Mouse (Mus musculus): ENCODE measurements around the gene Rasal2.

Rasal2 gene

GRCm38 (mm10) chr1:157128219-157128618 is 284.2 kb downstream of the Rasal2 start:
- DNase-seq: no peak

DNA sequence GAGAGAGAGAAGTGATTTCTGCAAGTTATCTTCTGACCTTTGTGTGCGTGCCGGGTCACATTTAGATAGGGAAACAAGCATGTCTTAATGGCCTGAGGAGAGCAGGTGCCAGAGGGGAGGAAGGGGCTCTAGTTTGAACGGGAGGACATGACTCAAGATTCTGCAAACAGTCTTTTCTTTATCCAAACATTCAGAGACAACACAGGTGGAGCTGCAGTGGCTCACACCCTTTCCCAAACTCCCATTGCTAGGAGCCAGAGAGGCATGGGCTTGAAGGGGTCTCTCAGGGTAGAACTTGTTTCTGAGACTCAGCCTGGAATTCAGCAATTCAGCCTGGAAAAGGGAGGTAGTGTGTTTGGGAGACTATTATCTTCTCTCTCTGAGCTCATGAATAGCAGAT is 288.6 kb downstream of the Rasal2 start:
- DNase-seq: no peak

DNA sequence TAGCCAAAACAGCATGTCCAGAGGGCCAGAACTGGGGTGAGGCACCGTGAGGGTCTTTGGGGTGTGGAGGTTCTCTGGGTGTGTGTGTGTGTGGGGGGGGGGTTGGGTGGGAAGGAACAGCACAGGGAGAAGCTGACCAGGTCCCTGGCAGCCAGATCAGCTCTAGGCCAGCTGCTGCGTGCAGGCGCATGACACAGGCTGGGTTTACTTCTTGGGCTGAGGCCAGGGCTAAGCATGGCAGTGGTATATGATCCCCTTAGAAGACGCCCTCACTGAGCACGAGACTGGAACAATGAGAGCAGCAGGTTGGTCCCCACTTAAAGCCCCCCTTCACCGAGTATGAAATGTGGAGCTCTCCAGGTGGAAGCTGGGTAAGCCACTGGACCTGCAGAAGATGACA is 293.2 kb downstream of the Rasal2 start:
- DNase-seq: no peak

GRCm38 (mm10) chr1:157117440-157117839 is 295.0 kb downstream of the Rasal2 start:
- no peak for DNase-seq

GRCm38 (mm10) chr1:157114492-157114891 is 297.9 kb downstream of the Rasal2 start:
- DNase-seq: no peak

- DNase-seq: no peak
Observed at GRCm38 (mm10) chr1:157110287-157110835, 302.0 kb downstream of the Rasal2 start.

GRCm38 (mm10) chr1:157108580-157108979 is 303.8 kb downstream of the Rasal2 start, which contains the start of gene Tex35:
Gene Tex35 (minus strand): TSS chr1:157108680.
- no peak for DNase-seq

- no peak for DNase-seq
Observed at GRCm38 (mm10) chr1:157101122-157101865, 311.1 kb downstream of the Rasal2 start.

DNA sequence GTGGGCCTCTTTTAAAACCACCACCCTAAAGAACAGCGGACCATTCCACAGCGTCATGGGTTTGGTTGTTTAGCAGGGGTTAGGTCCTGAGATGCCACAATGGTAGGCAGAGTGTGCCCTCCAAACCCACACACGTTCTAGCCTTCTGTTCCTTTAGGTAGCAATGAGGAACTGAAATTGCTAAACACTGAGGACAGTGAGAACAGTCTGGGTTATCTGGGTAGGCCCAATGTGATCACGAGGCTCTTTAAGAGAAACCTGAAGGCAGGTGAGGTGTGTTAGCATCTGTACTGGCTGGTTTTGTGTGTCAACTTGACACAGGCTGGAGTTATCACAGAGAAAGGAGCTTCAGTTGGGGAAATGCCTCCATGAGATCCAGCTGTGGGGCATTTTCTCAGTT is 316.9 kb downstream of the Rasal2 start:
- no peak for DNase-seq

GRCm38 (mm10) chr1:157092622-157093021 is 319.8 kb downstream of the Rasal2 start:
- no peak for DNase-seq

GRCm38 (mm10) chr1:157092140-157092539 is 320.3 kb downstream of the Rasal2 start:
- DNase-seq: no peak

DNA sequence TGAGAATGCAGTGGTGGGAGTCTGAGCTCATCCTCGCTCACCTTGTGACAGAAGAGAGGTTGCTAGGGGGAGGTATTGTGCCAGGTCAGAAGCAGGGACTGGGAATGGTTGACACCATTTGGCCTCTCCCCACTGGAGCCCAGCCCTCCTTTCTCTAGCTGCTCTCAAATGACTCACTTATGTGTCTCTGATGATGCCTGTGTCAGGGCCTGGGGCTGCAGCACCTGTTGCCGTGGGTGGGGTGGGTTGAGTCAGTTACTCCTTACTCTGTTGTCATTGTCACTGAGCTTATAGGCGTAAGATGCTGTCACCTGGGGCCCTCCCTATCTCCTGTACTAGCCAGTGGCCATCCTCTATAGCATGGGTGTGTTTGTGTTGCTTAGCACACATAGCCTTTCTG is 321.6 kb downstream of the Rasal2 start:
- DNase-seq: no peak

- DNase-seq: no peak
Observed at GRCm38 (mm10) chr1:157086097-157086994, 326.0 kb downstream of the Rasal2 start.
